Mouse (Mus musculus) CD4-positive, CD25-positive, alpha-beta regulatory T cell, adult 4 months (primary cell): ENCODE results near the gene Cnnm2. TPM values are rescaled to one million over a fixed set of nuclear protein-coding genes. Genes with fewer than 3 reads are reported as not detected.
A peak's percentile ranks its signal among the peaks of the same experiment; 100 is the strongest.
"Not testable (repeated sequence)": the region's sequence is repeated elsewhere in the genome, so short reads cannot be mapped to it uniquely, and the experiment has no call there.

Experiments
- ATAC-seq: one replicate; pipeline ENCODE4 v1.8.0; 2017
- polyA plus RNA-seq, 2 experiments: library from polyadenylated mRNA; unstranded; fragments of 100-300 nt; shearing (Covaris generic); gene quantifications; one replicate each; pipeline ENCODE4 v1.2.1; 2017

Cnnm2 gene
- polyA plus RNA-seq, 2 experiments from 2014 or later = 0.42 to 0.61 TPM

- ATAC-seq = peak; percentile 50
Measured at GRCm38 (mm10) chr19:46760375-46761160, 828 bp upstream of the Cnnm2 start.

GRCm38 (mm10) chr19:46761971-46762290 lies 535 bp downstream of the Cnnm2 start:
- no peak for ATAC-seq

DNA sequence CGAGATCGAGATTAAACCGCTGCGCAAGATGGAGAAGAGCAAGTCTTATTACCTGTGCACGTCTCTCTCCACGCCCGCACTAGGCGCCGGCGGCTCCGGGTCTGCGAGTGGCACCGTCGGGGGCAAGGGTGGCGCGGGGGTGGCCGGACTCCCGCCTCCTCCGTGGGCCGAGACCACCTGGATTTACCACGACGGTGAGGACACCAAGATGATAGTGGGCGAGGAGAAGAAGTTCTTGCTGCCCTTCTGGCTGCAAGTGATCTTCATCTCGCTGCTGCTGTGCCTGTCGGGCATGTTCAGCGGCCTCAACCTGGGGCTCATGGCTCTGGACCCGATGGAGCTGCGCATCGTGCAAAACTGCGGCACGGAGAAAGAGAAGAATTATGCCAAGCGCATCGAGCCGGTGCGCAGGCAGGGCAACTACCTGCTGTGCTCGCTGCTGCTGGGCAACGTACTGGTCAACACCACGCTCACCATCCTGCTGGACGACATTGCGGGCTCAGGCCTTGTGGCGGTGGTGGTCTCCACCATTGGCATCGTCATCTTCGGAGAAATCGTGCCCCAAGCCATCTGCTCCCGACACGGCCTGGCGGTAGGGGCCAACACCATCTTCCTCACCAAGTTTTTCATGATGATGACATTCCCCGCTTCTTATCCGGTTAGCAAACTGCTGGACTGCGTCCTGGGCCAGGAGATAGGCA lies 1.0 kb downstream of the Cnnm2 start:
- ATAC-seq = no peak

DNA sequence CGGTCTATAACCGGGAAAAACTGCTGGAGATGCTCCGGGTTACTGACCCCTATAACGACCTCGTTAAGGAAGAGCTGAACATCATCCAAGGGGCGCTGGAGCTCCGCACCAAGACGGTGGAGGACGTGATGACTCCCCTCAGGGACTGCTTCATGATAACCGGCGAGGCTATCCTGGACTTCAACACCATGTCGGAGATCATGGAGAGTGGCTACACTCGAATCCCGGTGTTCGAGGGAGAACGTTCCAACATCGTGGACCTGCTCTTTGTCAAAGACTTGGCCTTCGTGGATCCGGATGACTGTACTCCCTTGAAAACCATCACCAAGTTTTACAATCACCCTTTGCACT lies 1.6 kb downstream of the Cnnm2 start:
- ATAC-seq = no peak

DNA sequence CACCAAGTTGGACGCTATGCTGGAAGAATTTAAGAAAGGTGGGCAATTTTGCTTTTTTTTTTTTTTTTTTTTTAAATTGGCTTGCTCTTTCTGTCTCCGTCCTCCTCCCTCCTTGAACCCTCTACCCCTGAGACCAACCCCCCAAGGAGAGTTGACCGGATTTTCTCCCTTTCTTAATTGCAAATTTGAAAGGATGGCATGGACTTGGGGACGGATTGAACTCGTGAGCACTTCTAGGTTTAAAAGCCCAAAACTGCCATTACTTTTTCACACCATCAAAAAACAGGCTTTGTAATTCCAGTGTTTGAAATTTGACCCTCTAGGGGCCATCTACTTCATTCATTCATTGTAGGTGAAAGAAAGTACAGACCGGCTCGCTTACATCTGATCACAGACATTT lies 2.0 kb downstream of the Cnnm2 start:
- ATAC-seq = no peak

GRCm38 (mm10) chr19:46763932-46764762 lies 2.8 kb downstream of the Cnnm2 start:
- no peak for ATAC-seq

- ATAC-seq = no peak
Measured at GRCm38 (mm10) chr19:46764763-46765117, 3.3 kb downstream of the Cnnm2 start.

GRCm38 (mm10) chr19:46766125-46766524 lies 4.7 kb downstream of the Cnnm2 start:
- no peak for ATAC-seq

GRCm38 (mm10) chr19:46769759-46770158 lies 8.4 kb downstream of the Cnnm2 start:
- no peak for ATAC-seq

DNA sequence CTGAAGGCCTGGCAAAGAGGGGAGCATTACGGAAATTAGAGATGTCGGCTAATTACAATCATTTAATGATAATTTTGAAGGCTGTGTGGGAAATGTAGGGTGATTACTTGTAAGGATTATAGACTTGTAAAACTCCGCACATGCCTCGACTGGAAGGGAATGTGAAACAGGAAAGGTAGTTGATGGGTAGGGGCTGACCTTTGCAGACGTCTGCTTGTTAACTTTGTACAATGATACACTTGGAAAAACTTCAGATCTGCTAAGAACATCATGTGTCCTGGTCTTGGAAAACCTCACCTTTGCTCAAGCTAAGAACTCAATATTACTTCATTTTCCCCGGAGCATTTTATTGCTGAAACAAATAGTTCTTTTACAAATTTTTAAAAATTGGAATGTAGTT lies 10.4 kb downstream of the Cnnm2 start:
- no peak for ATAC-seq

- ATAC-seq = no peak
Measured at GRCm38 (mm10) chr19:46776391-46776790, 15.0 kb downstream of the Cnnm2 start.

DNA sequence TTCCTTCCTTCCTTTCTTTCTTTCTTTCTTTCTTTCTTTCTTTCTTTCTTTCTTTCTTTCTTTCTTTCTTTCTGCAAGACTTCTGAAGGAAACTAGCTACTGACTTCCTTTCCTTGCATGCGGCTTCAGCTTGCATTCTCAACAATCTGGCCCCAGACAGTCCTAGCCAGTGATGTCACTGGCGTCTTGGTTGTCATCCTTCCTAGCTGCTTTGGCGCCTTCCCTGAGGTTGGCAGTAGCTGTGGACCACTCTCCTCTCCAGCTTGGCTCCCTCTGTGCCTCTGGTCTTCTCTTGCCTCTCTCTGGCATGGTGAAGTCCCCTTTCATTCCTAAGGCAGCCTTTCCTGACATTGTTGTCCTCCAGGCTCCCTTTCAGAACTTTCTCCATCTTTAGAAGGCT lies 15.5 kb downstream of the Cnnm2 start:
- ATAC-seq = no peak

GRCm38 (mm10) chr19:46777928-46778680 lies 16.7 kb downstream of the Cnnm2 start:
- no peak for ATAC-seq

DNA sequence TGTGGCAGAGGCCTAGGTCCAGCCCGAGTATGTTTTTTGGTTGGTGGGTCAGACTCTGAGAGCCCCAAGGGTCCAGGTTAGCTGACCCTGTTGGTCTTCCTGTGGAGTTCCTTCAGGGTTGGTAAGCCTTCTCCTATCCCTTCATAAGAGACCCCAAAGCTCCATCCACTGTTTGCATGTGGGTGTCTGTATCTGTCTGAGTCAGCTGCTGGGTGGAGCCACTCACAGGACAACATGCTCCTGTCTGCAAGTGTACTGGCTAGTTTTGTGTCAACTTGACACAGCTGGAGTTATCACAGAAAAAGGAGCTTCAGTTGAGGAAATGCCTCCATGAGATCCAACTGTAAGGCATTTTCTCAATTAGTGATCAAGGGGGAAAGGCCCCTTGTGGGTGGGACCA lies 17.7 kb downstream of the Cnnm2 start:
- not testable (repeated sequence) for ATAC-seq

- no peak for ATAC-seq
Measured at GRCm38 (mm10) chr19:46784038-46784437, 22.6 kb downstream of the Cnnm2 start.

GRCm38 (mm10) chr19:46784502-46784901 lies 23.1 kb downstream of the Cnnm2 start:
- ATAC-seq = no peak

DNA sequence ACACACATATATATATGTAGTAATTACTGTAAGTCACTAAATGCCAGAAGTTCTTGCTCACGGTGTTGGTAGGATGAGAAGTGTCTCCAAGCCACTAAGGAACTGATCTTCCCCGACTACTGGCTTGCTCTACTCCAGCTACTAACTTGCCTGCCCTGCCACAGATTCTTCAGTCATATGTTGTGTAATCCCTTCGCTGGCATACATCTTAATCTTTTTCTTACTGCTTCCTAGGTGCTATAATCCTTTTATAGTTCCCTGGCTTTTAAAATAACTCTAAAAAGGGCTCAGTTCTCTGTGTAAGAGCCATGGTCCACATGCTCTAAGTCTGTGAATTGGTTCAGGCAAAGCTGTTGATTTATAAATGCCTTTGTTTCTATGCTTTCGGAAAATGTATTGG lies 24.2 kb downstream of the Cnnm2 start:
- no peak for ATAC-seq

GRCm38 (mm10) chr19:46789782-46790181 lies 28.4 kb downstream of the Cnnm2 start:
- no peak for ATAC-seq

- ATAC-seq = no peak
Measured at GRCm38 (mm10) chr19:46791360-46791759, 30.0 kb downstream of the Cnnm2 start.

- no peak for ATAC-seq
Measured at GRCm38 (mm10) chr19:46791921-46792320, 30.5 kb downstream of the Cnnm2 start.

DNA sequence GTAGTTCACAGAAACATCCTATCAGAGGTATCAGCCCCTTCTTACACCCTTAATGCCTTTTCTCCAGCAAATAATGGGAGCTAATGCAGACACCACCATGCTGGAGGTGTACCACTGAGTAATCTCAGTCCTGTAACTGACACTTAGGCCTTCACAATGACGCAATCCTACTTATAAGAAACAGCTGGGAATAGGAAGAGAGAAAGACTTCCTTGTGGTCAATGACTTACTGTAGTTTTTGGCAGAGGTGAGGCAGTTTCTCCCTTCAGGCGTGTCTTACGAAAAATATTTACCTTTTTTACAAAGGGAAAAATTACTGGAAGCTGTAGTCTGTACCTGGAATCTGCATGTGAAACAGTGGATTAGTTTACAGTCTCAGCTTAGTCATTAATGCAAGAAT lies 31.1 kb downstream of the Cnnm2 start:
- ATAC-seq = no peak

GRCm38 (mm10) chr19:46794181-46794580 lies 32.8 kb downstream of the Cnnm2 start:
- no peak for ATAC-seq
